Mouse (Mus musculus): ENCODE data around the gene Snx25. TPM values are rescaled to one million over a fixed set of nuclear protein-coding genes. Genes with fewer than 3 reads are reported as not detected.
A peak's percentile ranks its signal among the peaks of the same experiment; 100 is the strongest.

Snx25 gene
- total RNA-seq, 2 experiments from 2014 or later: 41.8 to 45.3 TPM

- TF ChIP-seq CTCF (conservative IDR thresholded peaks at IDR 0.05): no peak
- DNase-seq (ENCODE audit: low spot score in 2 of 2): no peak
- Histone ChIP-seq H3K4me3 (no peak overlapping the region), H3K27ac (no peak overlapping the region)
These were observed 156.4 kb downstream of the Snx25 start for GRCm38 (mm10) chr8:45995576-45995975.

- Histone ChIP-seq H3K27ac (no peak overlapping the region), H3K4me3 (no peak overlapping the region)
- TF ChIP-seq CTCF (conservative IDR thresholded peaks at IDR 0.05): peak; percentile 64
- no peak for DNase-seq (ENCODE audit: low spot score in 2 of 2)
These were observed 157.8 kb downstream of the Snx25 start for GRCm38 (mm10) chr8:45994111-45994510.

GRCm38 (mm10) chr8:45990631-45991310 lies 161.2 kb downstream of the Snx25 start:
- no peak overlapping the region for H3K27ac ChIP-seq
- DNase-seq (ENCODE audit: low spot score in 2 of 2): no peak
- H3K4me3 ChIP-seq: no peak overlapping the region
- no peak for TF ChIP-seq CTCF (conservative IDR thresholded peaks at IDR 0.05)

- H3K4me3 ChIP-seq: no peak overlapping the region
- H3K27ac ChIP-seq: no peak overlapping the region
- no peak for DNase-seq (ENCODE audit: low spot score in 2 of 2)
- no peak for TF ChIP-seq CTCF (conservative IDR thresholded peaks at IDR 0.05)
These were observed 163.8 kb downstream of the Snx25 start for GRCm38 (mm10) chr8:45988189-45988588.

- Histone ChIP-seq H3K27ac (no peak overlapping the region), H3K4me3 (no peak overlapping the region)
- DNase-seq (ENCODE audit: low spot score in 2 of 2): no peak
- TF ChIP-seq CTCF (conservative IDR thresholded peaks at IDR 0.05): no peak
These were observed 165.3 kb downstream of the Snx25 start for GRCm38 (mm10) chr8:45986665-45987064.

Other genes starting within 250 kb of the Snx25 start
- under 1 TPM; 0.61 to 0.69 TPM for gene Ccdc110, start 217.5 kb downstream of the Snx25 start, total RNA-seq (2021)
- 1 to 10 TPM; 2.4 to 3.3 TPM for gene 1700029J07Rik, start 176.9 kb downstream of the Snx25 start, total RNA-seq (2021)
- gene Ufsp2, start 176.6 kb downstream of the Snx25 start, total RNA-seq (2021): 10 to 100 TPM; 48.2 to 51.3 TPM
- under 1 TPM in 1 of 2 experiments, not detected in 1; 0.29 TPM for gene Lrp2bp, start 152.9 kb downstream of the Snx25 start, total RNA-seq (2021)
- gene Ankrd37, start 146.5 kb downstream of the Snx25 start, total RNA-seq (2021): 10 to 100 TPM in 1 of 2 experiments, 1 to 10 TPM in 1; 9.1 to 11.2 TPM
- gene Cfap97, start 388 bp downstream of the Snx25 start, total RNA-seq (2021): 10 to 100 TPM; 25.2 to 26.2 TPM
- gene Slc25a4, start 59.1 kb upstream of the Snx25 start, total RNA-seq (2021): 100 to 1,000 TPM; 549 to 572 TPM
- gene Helt, start 142.5 kb upstream of the Snx25 start, total RNA-seq (2021): not detected